Mouse (Mus musculus) mouse embryonic stem cell (cell line): Measurements from ENCODE around the gene Hdgfl2.
"Not testable (repeated sequence)": the region's sequence is repeated elsewhere in the genome, so short reads cannot be mapped to it uniquely, and the experiment has no call there.

Experiments
- in situ Hi-C, 2 experiments: fragments of 300-500 bp; cut with MboI; formaldehyde crosslinking; loops; 1 replicate in 1 of 2; 3 replicates in 1 of 2; pipeline ENCODE4 v1.14.3; 2019 to 2020; ENCODE audit warnings: low sequenced_read_pairs in 2 of 2, low pct_unique_long_range_greater_than_20kb in 1 of 2, mixed read lengths in 1 of 2; ENCODE audit not compliant: unreplicated experiment in 1 of 2

Hdgfl2 gene

GRCm38 (mm10) chr17:56055945-56056678 lies 23.3 kb upstream of the Hdgfl2 start:
- in situ Hi-C loops: no loop called here

- in situ Hi-C loops: no loop called here
Measured at GRCm38 (mm10) chr17:56057381-56058120, 21.9 kb upstream of the Hdgfl2 start.

DNA sequence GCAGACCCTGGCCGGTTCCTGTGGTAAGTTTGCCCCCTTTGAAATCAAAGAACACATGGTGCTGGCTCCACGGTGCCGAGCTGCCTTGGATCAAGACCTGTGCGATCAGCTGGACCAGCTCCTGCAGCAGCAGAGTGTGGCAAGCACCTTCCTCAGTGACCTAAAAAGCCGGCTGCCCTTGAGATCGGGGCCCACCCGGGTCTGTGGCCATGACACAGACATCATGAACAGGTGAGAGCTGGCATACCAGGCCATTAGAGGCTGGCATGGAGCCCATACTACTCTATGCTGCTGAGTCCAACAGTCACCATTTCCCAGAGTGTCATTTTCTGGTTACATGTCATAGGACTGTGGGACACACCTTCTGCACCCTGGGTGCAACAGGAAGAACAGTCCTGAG lies 17.4 kb upstream of the Hdgfl2 start:
- in situ Hi-C loops: no loop called here

DNA sequence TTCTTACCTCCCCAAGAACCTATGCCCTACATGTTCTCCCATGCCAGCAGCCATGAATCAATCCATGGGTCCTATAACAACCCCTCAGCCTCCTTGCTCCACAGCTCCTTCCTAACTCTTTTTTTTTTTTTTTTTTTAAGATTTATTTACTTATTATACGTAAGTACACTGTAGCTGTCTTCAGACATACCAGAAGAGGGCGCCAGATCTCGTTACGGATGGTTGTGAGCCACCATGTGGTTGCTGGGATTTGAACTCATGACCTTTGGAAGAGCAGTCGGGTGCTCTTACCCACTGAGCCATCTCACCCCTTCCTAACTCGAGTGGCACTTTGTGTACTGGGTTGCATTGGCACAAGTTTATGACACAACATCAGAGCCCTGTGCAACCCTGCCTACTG lies 13.7 kb upstream of the Hdgfl2 start:
- in situ Hi-C loops: not testable (repeated sequence)

DNA sequence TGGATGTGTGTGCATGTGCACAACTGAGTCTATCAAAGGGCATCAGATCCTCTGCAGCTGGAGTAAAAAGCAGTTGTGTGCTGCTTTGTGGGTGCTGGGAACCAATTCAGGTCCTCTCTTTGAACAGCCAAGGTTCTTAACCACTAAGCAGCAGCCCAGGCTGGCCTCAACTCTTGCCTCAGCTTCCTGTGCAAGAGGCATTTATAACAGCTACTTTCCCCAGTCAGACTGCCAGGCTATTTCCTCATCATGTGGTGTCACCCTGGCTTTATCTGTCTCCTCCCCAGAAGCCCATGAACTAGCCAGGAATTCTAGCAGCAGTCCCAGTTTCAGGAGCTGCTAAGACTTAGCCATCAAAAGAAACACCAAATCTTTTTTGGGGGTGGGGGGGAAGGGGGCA lies 13.0 kb upstream of the Hdgfl2 start:
- in situ Hi-C loops: no loop called here

- in situ Hi-C loops: no loop called here
Measured at GRCm38 (mm10) chr17:56069066-56069465, 10.4 kb upstream of the Hdgfl2 start.

- in situ Hi-C loops: no loop called here
Measured at GRCm38 (mm10) chr17:56071126-56071525, 8.3 kb upstream of the Hdgfl2 start.

DNA sequence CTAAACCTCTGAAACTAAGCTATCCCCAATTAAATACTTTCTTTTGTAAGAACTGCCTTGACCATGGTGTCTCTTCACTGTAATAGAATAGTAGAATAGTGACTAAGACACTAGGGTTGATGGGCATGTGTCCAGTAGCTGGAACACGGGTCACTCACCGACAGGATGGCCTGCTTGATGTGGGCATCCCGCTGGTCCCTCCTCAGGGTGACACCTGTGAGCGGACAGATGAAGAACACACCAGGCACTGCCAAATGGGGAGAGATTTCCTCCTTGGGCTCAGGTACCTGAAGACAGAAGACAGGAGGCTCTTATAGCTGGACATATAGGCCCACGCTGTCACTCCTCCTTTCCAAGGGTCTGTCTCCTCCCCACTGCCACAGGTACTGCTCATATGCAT lies 7.2 kb upstream of the Hdgfl2 start:
- in situ Hi-C loops: no loop called here

GRCm38 (mm10) chr17:56074097-56074826 lies 5.2 kb upstream of the Hdgfl2 start:
- in situ Hi-C loops: no loop called here

GRCm38 (mm10) chr17:56074827-56075208 lies 4.6 kb upstream of the Hdgfl2 start, which contains the start of gene Ubxn6:
Gene Ubxn6 (minus strand): TSS chr17:56075028.
- in situ Hi-C loops: no loop called here

DNA sequence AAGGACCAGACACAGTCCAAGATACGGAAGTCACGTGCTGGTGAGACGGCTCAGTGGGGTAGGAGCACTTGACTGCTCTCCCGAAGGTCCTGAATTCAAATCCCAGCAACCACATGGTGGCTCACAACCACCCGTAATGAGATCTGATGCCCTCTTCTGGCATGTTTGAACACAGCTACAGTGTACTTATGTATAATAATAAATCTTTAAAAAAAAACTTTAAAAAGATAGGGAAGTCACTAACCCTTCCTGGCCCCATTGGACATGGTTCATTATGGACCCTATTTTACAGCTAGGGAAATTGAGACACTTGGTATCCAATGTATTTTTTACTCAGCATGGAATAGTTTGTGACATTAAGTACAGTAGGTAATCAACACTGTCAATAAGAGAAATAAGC lies 1.9 kb upstream of the Hdgfl2 start:
- in situ Hi-C loops: no loop called here

DNA sequence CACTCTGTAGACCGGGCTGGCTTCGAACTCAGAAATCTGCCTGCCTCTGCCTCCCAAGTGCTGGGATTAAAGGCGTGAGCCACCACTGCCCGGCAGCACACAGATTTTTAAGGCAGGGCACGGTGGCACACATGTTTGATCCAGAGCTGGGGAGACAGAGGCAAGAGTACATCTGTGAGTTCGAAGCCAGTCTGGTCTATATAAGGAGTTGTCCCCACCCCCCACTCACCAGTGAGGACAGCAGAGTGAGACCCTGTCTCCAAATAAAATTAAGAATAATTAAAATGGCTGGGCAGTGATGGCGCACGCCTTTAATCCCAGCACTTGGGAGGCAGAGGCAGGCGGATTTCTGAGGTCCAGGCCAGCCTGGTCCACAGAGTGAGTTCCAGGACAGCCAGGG lies 1.1 kb upstream of the Hdgfl2 start:
- in situ Hi-C loops: not testable (repeated sequence)

- in situ Hi-C loops: no loop called here
Measured at GRCm38 (mm10) chr17:56079921-56080320, 487 bp downstream of the Hdgfl2 start.

GRCm38 (mm10) chr17:56080781-56081585 lies 1.5 kb downstream of the Hdgfl2 start:
- in situ Hi-C loops: no loop called here

DNA sequence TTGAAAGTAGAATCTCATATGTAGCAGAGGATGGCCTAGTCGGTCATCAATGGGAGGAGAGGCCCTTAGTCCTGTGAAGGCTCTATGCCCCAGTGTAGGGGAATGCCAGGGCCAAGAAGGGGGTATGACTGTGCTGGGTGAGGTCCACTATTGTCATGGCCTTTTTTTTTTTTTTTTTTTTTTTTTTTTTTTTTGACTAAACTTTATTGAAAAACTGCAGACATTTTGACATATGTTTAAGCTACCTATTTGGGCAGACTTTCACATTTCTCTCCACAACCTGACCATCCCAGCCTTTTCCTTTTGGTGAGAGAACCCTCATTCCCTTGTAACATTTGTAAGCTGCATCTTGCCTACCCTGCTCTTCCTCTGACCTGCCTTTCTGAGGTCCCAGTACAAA lies 12.9 kb downstream of the Hdgfl2 start:
- in situ Hi-C loops: no loop called here

GRCm38 (mm10) chr17:56092794-56093193 lies 13.4 kb downstream of the Hdgfl2 start:
- in situ Hi-C loops: no loop called here

DNA sequence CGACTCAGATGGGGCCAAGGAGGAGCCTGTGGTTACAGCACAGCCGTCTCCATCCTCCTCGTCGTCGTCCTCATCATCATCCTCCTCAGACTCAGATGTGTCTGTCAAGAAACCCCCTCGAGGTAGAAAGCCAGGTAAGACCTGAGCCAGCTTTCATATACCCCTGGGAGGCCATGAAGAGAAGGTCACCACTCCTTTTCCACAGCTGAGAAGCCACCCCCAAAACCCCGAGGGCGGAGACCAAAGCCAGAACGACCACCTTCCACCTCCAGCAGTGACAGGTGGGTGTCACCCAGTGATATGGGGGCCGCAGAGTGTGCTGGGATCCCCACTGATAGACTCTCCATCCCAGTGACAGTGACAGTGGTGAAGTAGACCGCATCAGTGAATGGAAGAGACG lies 17.4 kb downstream of the Hdgfl2 start:
- in situ Hi-C loops: no loop called here

DNA sequence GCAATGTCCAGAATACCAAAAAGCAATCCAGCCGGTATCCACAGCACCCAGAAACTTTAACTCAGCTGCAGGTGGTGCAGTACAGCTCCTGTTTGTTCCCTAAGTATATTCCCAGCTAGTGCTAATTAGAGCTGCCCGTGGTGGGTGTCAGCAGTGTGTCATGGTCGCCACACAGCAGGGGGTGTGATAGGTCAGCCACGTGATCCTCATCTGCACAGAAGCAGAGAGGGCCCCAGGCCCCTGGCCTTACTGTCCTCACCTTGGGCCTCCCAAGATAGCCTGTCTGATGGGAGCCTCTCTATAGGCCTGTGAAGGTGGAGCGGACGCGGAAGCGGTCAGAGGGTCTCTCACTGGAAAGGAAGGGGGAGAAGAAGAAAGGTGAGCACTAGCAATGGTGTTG lies 18.7 kb downstream of the Hdgfl2 start:
- in situ Hi-C loops: no loop called here
